Mouse (Mus musculus): Measurements from ENCODE around the gene Slc35e3.
"Not testable (repeated sequence)": the region's sequence is repeated elsewhere in the genome, so short reads cannot be mapped to it uniquely, and the experiment has no call there.

The Slc35e3 gene

DNA sequence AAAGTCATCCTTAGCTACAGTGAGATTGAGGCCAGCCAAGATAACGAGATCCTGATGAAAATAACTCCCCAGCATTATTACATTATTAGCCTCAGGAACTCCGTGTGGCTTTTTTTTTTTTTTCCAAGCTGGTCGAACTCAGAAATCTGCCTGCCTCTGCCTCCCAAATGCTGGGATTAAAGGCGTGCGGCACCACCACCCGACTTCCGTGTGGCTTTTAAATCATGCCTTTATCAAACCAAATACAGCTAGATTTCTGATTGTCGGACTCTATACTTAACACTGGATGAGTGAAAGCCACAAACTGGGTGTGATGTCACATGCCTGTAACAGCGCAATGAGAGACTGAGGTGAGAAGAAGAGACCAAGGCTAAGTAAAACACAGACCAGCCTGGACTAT is 33.3 kb downstream of the Slc35e3 start:
- no peak for DNase-seq (ENCODE audit: low spot score in 2 of 2)

DNA sequence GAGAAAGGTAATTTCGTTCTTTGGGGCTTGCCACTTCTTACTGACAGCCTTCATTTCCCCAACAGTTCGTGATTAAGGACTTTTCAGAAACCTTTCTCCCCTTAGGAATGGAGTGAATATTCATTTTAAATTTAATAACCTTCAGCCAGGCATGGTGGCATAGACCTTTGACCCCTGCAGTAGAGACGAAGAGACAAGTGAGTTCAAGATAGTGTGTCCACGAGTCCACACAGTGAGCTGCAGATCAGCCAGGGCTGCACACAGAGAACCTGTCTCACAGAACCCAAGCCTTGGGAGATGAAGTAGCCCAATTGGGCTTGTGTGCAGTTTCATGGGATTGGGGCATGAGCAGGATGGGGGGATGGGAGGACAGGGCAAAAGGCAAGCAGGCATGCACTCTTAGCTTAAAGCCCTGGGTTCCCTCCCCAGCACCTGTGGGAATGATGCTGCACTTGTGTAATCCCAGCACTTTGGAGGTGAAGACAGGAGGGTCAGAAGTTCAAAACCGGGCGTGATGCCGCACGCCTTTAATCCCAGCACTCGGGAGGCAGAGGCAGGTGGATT is 33.9 kb downstream of the Slc35e3 start:
- DNase-seq (ENCODE audit: low spot score in 2 of 2): no peak

DNA sequence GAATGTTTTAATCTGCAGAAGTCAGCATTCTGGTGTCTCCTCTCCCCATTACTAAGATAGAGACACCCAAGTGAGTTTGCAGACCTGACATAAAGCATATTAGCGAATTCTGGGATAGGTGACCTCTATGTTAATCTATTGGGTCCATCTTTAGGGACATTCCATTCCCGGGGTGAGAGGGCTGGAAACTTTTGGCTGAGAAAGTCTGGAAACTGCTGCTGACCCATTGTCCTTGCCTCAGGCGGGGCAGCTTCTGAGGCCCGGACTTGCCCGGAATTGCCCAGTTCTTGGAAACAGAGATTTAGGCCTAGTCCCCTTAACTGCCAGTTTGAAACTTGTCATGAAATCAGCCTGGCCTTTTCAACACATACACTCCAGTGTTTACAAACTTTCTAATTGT is 34.8 kb downstream of the Slc35e3 start:
- no peak for DNase-seq (ENCODE audit: low spot score in 2 of 2)

DNA sequence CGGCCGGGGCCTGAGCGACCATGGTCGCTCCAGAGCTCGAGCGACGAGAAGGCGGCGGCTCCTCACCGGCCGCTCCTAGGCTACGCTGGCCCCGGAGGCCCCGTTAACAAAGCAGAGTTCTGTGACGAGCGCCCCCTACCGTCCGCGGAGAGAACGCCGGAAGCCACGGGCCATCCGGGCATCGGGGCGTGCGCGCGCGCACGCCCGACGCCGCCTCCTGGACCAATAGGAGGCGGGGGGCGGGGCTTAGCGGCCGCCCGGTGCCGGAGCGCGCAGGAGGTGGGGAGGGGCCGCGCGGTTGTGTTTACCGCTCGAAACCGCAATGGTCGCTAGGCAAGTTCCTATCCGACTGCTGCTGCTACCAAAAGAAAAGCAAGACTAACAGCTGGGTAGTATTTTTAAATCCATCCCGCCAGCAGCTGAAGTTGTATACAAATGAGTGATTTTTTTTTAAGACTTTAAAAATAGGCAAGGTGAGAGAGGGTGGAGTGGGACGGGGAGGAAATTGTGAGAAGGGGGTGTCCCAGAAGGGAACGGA is 35.5 kb downstream of the Slc35e3 start, which contains the start of gene Mdm2:
Gene Mdm2, minus strand, starts transcription at position 155 of the 538 bp plus-strand sequence.
- DNase-seq (ENCODE audit: low spot score in 2 of 2): peak; percentile 74 to 95

DNA sequence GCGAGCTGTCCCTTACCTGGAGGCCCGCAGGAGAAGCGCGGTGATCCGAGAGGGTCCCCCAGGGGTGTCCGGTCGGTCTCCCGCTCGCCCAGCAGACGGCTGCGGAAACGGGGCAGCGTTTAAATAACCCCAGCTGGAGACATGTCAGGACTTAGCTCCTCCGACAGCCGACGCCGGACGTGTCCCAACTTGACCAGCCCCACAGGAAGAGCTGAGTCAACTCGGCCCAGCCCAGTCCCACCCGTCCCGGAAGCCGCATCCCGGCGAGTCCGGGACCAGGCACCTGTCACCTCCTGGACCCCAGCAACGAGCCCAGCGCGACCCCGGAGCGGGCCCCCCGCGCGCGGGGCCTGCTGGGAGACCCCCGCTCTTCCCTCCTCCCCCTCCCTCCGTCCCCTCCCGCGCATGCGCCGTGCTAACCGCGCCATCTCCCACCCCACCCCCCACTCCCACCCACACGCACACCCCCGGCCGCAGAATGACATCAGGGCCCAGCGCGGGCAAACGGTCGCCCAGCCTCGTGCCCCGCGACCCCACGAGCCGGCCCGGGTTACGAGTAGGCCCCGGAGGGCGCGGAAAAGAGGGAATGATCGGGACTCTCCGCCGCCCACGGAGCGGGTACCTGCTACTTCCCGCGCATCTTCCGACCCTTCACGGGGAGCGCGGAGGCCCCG is 36.1 kb downstream of the Slc35e3 start:
- DNase-seq (ENCODE audit: low spot score in 2 of 2): peak in 1 of 2 experiments; percentile 65

DNA sequence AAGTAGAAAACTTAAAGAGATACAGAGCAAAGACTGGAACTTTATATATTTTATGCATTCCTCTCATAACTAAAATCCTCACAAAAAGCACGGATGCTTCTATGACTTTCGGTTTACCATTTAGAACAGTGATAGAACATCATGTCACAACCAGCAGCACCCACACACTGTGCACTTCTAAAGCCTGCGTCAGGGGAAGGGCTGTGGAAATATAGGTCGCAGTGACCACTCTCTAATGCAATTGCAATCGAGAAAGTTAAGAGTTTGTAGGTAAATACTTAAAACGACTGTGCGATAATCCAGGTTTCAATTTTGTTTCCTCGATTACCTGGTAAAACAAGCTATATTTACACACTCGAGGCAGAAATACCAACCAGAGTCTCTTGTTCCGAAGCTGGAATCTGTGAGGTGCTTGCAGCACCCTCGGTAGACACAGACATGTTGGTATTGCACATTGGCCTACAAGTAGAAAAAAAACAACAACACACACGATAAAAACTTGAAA is 36.8 kb downstream of the Slc35e3 start:
- DNase-seq (ENCODE audit: low spot score in 2 of 2): no peak

DNA sequence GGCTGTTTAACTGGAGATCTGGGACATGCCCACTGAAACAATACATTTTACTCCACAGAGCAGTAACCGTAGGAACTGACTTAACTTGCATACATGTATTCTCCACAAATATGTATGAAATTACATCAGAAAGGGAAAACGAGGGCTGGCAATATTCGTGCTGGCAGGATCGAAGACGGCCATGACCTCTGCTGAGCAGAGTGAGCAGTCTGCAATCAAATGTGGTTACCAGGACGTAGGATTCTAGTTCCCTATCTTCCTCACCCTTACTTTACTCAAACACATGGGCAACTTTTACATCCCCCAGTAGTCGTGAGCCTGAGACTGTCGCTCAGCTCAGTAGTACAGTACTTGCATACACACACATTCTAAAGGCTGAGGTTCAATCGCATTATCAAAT is 37.3 kb downstream of the Slc35e3 start:
- DNase-seq (ENCODE audit: low spot score in 2 of 2): no peak

DNA sequence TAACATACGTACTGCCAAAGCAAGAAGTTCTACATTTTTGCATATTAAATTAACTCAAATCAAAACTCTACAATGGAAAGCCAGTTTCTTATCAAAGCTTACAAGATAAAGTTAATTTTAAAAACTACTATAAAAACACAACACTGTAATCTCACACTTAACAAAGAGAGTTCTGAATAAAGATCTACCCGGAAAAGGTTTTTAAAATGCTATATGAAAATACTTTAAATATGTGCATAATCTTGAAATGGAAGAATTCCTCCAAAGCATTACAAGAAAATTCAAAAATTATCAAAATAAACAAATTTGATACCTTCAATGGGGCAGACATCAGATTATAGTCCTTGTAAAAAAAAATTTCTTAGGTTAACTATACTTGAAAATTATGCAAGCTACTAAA is 37.8 kb downstream of the Slc35e3 start:
- DNase-seq (ENCODE audit: low spot score in 2 of 2): no peak

DNA sequence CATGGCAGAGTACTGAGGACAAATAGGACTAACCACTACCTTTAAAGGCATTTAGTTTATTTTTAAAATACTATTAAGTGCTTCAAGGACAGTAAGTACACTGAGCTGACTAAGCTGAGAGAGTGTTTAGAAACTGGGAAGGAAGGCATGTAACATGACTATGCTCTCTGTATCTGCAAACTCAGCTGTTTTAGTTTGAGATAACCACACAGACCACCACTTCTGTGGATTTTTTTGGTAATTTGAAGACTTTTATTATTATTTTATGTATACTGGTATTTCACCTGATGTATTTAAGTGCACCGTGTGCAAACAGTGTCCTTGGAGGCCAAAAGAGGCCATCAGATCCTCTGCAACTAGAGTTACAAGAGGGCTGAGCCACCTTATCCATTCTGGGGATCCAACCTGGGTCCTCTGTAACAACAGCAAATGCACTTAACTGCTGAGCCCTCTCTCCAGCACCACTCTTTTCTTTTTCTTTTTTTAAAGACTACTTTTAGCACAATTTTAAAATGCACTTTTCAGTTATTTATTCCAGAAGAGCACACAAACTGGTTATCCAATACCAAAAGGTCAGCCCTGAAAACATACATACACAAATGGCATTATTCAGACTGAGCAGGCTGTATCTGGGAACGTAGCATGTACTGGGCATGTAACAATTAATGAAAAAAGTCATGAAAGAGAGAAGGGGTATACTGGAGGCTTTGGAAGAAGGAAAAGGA is 38.9 kb downstream of the Slc35e3 start:
- no peak for DNase-seq (ENCODE audit: low spot score in 2 of 2)

DNA sequence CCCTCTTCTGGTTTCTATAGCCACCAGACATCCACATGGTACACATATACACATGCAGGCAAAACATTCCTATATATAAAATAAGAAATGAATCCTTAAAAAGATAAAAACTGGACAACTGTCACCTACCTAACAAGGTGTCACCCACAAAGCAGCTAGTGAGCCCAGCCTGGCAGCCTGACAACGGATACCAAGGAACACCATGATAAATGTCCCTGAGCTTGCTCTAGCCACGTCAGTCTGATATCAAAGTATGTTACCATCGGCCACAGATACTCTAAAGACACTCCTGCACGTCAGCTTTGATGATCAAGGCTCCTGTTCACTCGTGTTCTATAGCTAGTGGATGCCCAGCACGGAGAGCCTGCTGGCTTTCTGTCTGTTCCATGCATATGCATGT is 39.7 kb downstream of the Slc35e3 start:
- no peak for DNase-seq (ENCODE audit: low spot score in 2 of 2)

DNA sequence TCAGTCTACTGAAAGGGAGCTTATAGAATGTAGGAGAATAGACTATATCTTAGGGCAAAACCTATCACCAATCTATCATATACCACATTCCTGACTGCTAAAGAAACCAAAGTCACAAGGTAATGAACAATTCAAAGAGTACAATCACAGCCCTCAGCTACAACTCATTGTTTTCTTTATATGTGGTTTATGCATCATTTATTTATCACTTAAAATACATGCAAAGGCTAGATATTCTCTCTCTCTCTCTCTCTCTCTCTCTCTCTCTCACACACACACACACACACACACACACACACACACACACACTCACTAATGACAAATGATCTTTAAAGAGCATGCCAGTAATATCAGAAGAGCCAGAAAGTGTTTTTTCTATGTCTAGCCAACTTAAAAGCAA is 40.4 kb downstream of the Slc35e3 start:
- no peak for DNase-seq (ENCODE audit: low spot score in 2 of 2)

DNA sequence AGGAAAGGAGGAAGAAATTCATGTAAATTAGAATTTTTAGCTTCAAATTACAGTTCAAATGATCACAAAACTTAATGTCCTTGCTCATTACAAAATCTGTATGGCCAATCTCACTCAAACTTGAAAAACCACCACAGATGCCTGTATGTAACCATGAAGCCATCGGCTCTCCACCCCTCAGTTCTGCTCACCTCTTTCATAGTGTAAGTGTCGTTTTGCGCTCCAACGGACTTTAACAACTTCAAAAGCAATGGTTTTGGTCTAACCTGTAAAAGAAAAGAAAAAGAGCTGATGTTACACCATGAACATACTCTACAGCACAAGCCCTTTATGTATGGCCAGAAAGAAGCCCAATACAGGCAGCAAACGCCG is 41.2 kb downstream of the Slc35e3 start:
- no peak for DNase-seq (ENCODE audit: low spot score in 2 of 2)

DNA sequence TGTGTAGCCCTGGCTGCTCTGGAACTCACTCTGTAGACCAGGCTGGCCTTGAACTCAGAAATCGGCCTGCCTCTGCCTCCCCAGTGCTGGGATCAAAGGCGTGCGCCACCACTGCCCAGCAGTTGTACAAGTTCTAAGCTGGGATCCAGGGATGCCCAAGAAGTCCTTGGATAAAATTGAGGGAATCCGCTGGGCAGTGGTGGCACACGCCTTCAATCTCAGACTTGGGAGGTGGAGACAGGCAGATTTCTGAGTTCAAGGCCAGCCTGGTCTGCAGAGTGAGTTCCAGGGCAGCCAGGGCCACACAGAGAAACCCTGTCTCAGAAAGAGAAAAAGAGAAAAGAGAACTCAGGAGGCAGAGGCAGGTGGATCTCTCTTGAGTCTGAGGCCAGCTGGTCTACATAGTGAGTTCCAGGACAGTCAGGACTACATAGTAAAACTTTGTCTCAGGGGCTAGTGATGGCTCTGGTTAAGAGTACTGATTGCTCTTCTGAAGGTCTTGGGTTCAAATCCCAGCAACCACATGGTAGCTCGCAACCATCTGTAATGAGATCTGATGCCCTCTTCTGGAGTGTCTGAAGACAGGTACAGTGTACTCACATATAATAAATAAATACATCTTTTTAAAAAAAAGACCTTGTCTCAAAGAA is 41.7 kb downstream of the Slc35e3 start:
- not testable (repeated sequence) for DNase-seq (ENCODE audit: low spot score in 2 of 2)

DNA sequence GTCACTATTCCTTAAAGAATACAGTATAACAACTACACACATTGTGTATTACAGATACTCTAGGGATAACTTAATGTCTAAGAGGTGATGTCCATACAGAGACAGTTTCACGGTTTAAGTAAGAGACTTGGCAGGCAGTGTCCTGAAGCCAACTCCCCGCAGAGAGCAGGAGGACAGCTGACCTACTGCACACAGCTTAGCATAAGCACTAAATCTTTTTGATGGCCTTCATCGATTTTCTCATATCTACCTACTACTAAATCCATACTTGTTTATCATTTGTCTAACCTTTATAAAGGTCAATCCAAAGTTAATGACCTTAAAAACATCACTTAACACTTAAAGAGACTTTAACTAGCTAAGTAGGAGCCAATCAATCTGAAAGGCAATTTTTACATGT is 42.7 kb downstream of the Slc35e3 start:
- DNase-seq (ENCODE audit: low spot score in 2 of 2): no peak

DNA sequence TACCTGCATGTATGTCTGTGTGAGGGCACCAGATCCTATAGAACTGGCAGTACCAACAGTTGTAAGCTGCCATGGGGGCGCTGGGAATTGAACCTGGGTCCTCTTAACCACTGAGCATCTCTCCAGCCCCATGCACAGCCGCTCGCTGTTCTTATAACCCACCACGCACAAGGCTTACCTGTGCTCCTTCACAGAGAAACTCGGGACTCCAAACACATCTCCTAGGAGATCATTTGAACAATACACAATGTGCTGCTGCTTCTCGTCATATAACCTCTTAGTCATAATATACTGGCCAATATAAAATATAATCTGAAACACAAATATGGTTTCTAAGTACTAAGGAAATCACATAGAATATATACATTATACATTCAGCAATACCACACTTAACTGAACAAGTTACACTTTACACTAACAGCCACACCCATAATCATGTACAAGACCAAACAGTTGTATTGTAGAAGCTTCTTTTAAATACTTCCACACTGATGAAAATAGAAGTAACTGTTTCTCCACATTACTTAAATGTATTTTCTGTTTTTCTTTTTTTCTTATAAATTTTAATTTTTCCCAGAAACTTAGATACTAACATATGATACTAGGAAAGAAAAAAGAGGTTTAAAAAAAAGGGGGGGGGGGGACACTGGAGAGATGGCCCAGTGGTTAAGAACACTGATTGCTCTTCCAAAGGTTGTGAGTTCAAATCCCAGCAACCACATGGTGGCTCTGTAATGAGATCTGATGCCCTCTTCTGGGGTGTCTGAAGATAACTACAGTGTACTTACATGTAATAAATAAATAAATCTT is 43.9 kb downstream of the Slc35e3 start:
- DNase-seq (ENCODE audit: low spot score in 2 of 2): no peak

DNA sequence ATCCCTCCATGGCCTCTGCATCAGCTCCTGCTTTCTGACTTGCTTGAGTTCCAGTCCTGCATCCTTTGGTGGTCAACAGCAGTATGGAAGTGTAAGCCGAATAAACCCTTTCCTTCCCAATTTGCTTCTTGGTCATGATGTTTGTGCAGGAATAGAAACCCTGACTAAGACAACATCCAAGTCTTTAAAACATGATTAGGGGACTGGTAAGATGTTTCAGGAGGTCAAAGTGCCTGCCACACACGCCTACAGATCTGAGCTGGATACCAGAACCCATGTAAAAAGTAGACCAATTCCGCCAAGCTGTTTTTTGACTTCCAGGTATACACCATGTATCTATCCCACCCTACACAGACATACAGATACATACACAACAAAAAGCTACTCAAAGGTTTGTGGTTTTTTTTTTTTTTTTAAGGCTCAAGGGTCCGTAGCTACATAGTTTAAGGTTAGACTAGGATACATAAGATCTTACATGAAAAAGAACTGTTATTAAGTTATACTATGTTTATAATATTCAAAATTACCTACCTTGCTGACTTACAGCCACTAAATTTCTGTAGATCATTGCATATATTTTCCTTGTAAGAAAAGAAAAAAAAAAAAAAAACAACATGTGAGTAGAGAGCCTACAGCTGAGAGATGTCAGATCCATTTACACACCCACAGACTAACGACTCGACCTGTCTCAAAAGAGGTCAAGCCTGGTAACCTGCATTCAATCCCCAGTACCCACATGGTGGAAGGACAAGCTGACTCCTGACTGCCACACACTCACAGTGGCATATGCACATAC is 44.9 kb downstream of the Slc35e3 start:
- DNase-seq (ENCODE audit: low spot score in 2 of 2): no peak

DNA sequence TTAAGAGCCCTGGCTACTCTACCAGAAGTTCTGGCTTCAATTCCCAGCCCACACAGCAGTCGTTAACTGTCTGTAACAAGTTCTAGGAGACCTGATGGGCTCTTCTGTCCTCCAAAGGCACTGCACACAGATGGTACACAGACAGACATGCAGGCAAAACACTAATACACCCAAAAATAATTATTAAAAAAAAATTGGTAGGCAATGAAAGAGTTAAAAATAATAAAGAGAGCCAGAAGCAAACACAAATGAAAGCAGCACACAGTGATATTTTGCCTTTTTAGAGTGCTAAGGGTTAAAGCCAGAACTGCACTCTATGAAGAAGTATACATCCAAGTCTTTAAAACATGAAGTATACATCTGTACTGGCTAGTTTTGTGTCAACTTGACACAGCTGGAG is 45.7 kb downstream of the Slc35e3 start:
- no peak for DNase-seq (ENCODE audit: low spot score in 2 of 2)

DNA sequence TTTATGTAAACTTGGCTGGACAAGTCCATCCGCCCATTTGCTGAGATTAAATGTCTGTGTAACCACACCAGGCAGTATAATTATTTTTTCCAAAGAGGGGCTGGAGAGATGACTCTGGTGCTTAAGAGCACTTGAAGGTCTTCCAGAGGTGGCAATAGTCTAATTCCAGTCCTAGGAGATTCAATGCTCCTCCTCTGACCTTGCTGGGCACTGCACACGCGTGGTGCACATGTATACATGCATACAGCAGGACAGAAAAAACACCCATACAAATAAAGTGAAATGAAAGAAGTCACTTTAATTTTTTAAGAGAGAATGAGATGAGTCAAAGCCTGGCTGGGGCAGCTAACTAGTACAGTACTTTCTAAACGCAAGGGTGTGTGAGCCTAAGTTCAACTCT is 46.3 kb downstream of the Slc35e3 start:
- no peak for DNase-seq (ENCODE audit: low spot score in 2 of 2)

DNA sequence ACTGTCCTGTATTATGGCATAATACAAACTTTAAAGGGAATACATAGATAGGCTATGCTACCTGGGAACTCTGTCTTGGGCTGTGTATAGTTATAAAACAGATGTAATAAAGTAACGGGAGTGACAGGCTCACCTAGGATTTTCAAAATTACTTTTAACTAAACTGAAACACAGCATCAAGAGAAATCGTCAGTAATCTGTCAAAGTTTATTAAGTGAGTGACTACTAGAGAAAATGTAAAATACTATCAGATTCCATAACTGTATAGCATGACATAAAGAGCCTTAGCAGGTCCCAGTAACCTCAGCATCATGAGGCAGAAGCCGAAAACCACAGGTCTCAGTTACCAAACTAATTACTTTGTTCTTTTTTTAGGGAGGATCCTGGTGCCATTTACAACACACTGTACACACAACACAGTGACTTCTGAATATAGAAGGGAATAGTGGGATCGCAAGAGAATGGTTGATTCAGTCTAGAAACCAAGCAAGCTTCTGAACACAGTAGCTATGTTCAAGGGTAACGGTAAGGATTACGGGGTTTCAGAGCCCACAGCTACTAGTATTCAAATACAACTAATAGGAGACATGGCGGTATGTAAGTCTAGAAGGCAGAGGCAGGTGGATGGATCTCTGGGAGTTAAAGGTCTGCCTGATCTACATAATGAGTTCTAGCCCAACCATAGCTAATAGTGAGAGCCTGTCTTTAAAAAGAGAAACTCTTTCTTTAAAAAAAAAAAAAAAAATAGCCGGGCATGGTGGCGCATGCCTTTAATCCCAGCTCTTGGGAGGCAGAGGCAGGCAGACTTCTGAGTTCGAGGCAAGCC is 47.6 kb downstream of the Slc35e3 start:
- DNase-seq (ENCODE audit: low spot score in 2 of 2): no peak

Data from left cerebral cortex, adult 9 months (tissue).